Comparison of ENCODE assay signal across 8 mouse cellular contexts in genomic region chr10:18022312-18022711, GRCm38 (mm10). TPM values are rescaled to one million over a fixed set of nuclear protein-coding genes. Genes with fewer than 3 reads are reported as not detected.
DNase-seq lines count a peak whose midpoint lies in the region; ATAC-seq lines count a peak whose summit lies in the region.

No protein-coding gene starts in this region.

- ATAC-seq in frontal cortex, adult (ENCODE audit: low TSS enrichment) = peak; percentile 33

- H3K27ac ChIP-seq in hindbrain, embryonic 10.5 days = peak overlapping the region; percentile 98

- peaks cover 27% of the 10 kb centered on the region for H3K4me1 ChIP-seq in hindbrain, embryonic 10.5 days (replicated peaks)

- peak; percentile 95 for DNase-seq in NIH3T3 (ENCODE audit: low read depth)
- peak; percentile 46 for DNase-seq in cerebellum, adult 9-11 months
- peak; percentile 84 for DNase-seq in hindbrain, embryonic 10.5 days (ENCODE audit: low spot score)
- peak; percentile 34 to 41 for DNase-seq in layer of hippocampus, postnatal 14 days (ENCODE audit: low spot score in 2 of 2)
- peak; percentile 78 for DNase-seq in lung, postnatal 14 days
- DNase-seq in ovary, postnatal 36 days (ENCODE audit: low spot score) = peak; percentile 71
- DNase-seq in urinary bladder, adult 18-20 months (ENCODE audit: low spot score in 2 of 2) = peak; percentile 65

- WGBS in hindbrain, embryonic 10.5 days = 0% methylated on average over 21 of the region's 21 CpGs

- peaks cover 5% of the 10 kb centered on the region; the same call in 1 of the 2 replicates for H3K9me3 ChIP-seq in hindbrain, embryonic 10.5 days

- H3K27me3 ChIP-seq in hindbrain, embryonic 10.5 days (ENCODE audit: insufficient read depth, poor library complexity, severe bottlenecking) = no peaks in the 10 kb centered on the region

- peak overlapping the region; percentile 79 for H3K4me3 ChIP-seq in hindbrain, embryonic 10.5 days

- H3K36me3 ChIP-seq in hindbrain, embryonic 10.5 days = peaks cover 30% of the 10 kb centered on the region

RNA-seq across cellular contexts. Expression of gene Abracl, which starts 0.8 kb away (rescaled TPM):
- polyA plus RNA-seq in hindbrain, embryonic 10.5 days (2016; fragmentation: Nextera tagmentation; extraction: Ambion mirVana) = 185 and 211 TPM in 2 replicates
- 10 to 100 TPM; 24.9 to 31.0 TPM for total RNA-seq in layer of hippocampus, postnatal 14 days (2021)

RNA-seq across cellular contexts. Expression of gene Reps1, which starts 33.3 kb away (rescaled TPM):
- 12.9 and 15.7 TPM in 2 replicates for polyA plus RNA-seq in hindbrain, embryonic 10.5 days (2016; fragmentation: Nextera tagmentation; extraction: Ambion mirVana)
- 10 to 100 TPM; 63.9 to 66.1 TPM for total RNA-seq in layer of hippocampus, postnatal 14 days (2021)

Comparison
In these comparisons a context has a peak if more than half of its experiments do, and no peak if none do; other contexts are left out.
1. Peak in every context shown above with its lines: DNase-seq, ATAC-seq, H3K4me3 ChIP-seq and H3K27ac ChIP-seq.
2. DNase-seq: peak in every context shown above with its lines; median percentile 95 in NIH3T3; 84 in hindbrain, embryonic 10.5 days; 78 in lung, postnatal 14 days; 71 in ovary, postnatal 36 days; 65 in urinary bladder, adult 18-20 months; 46 in cerebellum, adult 9-11 months; 38 in layer of hippocampus, postnatal 14 days.